Mouse (Mus musculus): ENCODE measurements around the gene Dock10. TPM values are rescaled to one million over a fixed set of nuclear protein-coding genes. Genes with fewer than 3 reads are reported as not detected.

The Dock10 gene
- polyA plus RNA-seq, 1 experiment from 2014 or later = 2.7 TPM

- no peaks in the 10 kb centered on the region for H3K9me3 ChIP-seq (ENCODE audit: control insufficient read depth, low read length)
- ATAC-seq (replicated peaks; ENCODE audit: low FRiP score) = no peak
These were observed 38.9 kb downstream of the Dock10 start for GRCm38 (mm10) chr1:80719436-80719835.

DNA sequence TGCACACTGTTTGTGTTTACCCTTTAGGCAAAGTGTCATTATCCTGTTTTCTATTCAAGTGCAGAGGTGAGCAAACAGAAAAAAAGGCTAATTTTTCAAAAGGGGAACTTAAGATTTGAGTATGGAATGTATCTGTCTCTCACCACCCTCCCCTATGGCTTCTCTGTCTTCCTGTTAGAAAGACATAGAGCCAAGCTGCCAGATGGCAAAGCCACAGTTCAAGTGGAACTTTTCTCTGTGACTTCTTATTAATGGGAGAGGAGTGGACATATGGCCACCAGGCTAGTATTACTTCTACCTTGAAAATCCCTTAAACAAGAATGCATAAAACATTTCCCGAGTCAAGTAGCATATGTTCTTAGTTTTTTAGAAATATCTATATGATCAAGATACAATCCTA, 39.7 kb downstream of the Dock10 start:
- 83% methylated on average over 1 of the region's 1 CpGs for WGBS
- Histone ChIP-seq H3K36me3 (ENCODE audit: control insufficient read depth, insufficient read depth, low read length) (no peaks in the 10 kb centered on the region), H3K27ac (ENCODE audit: low read depth, low read length) (no peak overlapping the region)

More at GRCm38 (mm10) chr1:80719436-80719835, 38.9 kb downstream of the Dock10 start:
- no peak overlapping the region for H3K27ac ChIP-seq (ENCODE audit: low read depth, low read length)
- H3K4me1 ChIP-seq (replicated peaks; ENCODE audit: control insufficient read depth, insufficient read depth, low read length) = no peaks in the 10 kb centered on the region
- H3K4me3 ChIP-seq (ENCODE audit: low read depth, low read length) = no peak overlapping the region
- H3K36me3 ChIP-seq (ENCODE audit: control insufficient read depth, insufficient read depth, low read length) = no peaks in the 10 kb centered on the region
- DNase-seq (ENCODE audit: low spot score) = no peak
- H3K27me3 ChIP-seq (ENCODE audit: control insufficient read depth, insufficient read depth, low read length) = no peaks in the 10 kb centered on the region
- no peak overlapping the region for H3K9ac ChIP-seq (ENCODE audit: low read length)
- WGBS = 91% methylated on average over 6 of the region's 6 CpGs
- no peak overlapping the region for H3K4me2 ChIP-seq (ENCODE audit: low read depth, low read length, severe bottlenecking)

GRCm38 (mm10) chr1:80715917-80716316, 42.4 kb downstream of the Dock10 start:
- H3K27me3 ChIP-seq (ENCODE audit: control insufficient read depth, insufficient read depth, low read length) = no peaks in the 10 kb centered on the region
- DNase-seq (ENCODE audit: low spot score) (no peak), ATAC-seq (replicated peaks; ENCODE audit: low FRiP score) (no peak)
- no peak overlapping the region for H3K4me3 ChIP-seq (ENCODE audit: low read depth, low read length)
- WGBS = 82% methylated on average over 3 of the region's 3 CpGs
- H3K36me3 ChIP-seq (ENCODE audit: control insufficient read depth, insufficient read depth, low read length) = no peaks in the 10 kb centered on the region
- no peak overlapping the region for H3K27ac ChIP-seq (ENCODE audit: low read depth, low read length)
- H3K4me2 ChIP-seq (ENCODE audit: low read depth, low read length, severe bottlenecking) = no peak overlapping the region
- no peaks in the 10 kb centered on the region for H3K9me3 ChIP-seq (ENCODE audit: control insufficient read depth, low read length)
- H3K4me1 ChIP-seq (replicated peaks; ENCODE audit: control insufficient read depth, insufficient read depth, low read length) = no peaks in the 10 kb centered on the region
- H3K9ac ChIP-seq (ENCODE audit: low read length) = no peak overlapping the region

More for the DNA sequence above, 39.7 kb downstream of the Dock10 start:
- no peak overlapping the region for H3K4me2 ChIP-seq (ENCODE audit: low read depth, low read length, severe bottlenecking)
- H3K4me1 ChIP-seq (replicated peaks; ENCODE audit: control insufficient read depth, insufficient read depth, low read length) = no peaks in the 10 kb centered on the region
- H3K9me3 ChIP-seq (ENCODE audit: control insufficient read depth, low read length) = no peaks in the 10 kb centered on the region
- no peak for ATAC-seq (replicated peaks; ENCODE audit: low FRiP score)
- no peak overlapping the region for H3K4me3 ChIP-seq (ENCODE audit: low read depth, low read length)
- H3K9ac ChIP-seq (ENCODE audit: low read length) = no peak overlapping the region
- no peak for DNase-seq (ENCODE audit: low spot score)
- no peaks in the 10 kb centered on the region for H3K27me3 ChIP-seq (ENCODE audit: control insufficient read depth, insufficient read depth, low read length)

GRCm38 (mm10) chr1:80713920-80714319, 44.4 kb downstream of the Dock10 start:
- ATAC-seq (replicated peaks; ENCODE audit: low FRiP score) (no peak), DNase-seq (ENCODE audit: low spot score) (no peak)
- Histone ChIP-seq H3K4me2 (ENCODE audit: low read depth, low read length, severe bottlenecking) (no peak overlapping the region), H3K27ac (ENCODE audit: low read depth, low read length) (no peak overlapping the region), H3K4me3 (ENCODE audit: low read depth, low read length) (no peak overlapping the region), H3K27me3 (ENCODE audit: control insufficient read depth, insufficient read depth, low read length) (no peaks in the 10 kb centered on the region), H3K36me3 (ENCODE audit: control insufficient read depth, insufficient read depth, low read length) (no peaks in the 10 kb centered on the region), H3K9me3 (ENCODE audit: control insufficient read depth, low read length) (no peaks in the 10 kb centered on the region), H3K4me1 (replicated peaks; ENCODE audit: control insufficient read depth, insufficient read depth, low read length) (no peaks in the 10 kb centered on the region), H3K9ac (ENCODE audit: low read length) (no peak overlapping the region)
- 86% methylated on average over 1 of the region's 1 CpGs for WGBS

- ATAC-seq (replicated peaks; ENCODE audit: low FRiP score) (no peak; the same call in 1 of the 2 replicates), DNase-seq (ENCODE audit: low spot score) (no peak)
- H3K4me2 ChIP-seq (ENCODE audit: low read depth, low read length, severe bottlenecking) = no peak overlapping the region
- no peak overlapping the region for H3K27ac ChIP-seq (ENCODE audit: low read depth, low read length)
- H3K4me1 ChIP-seq (replicated peaks; ENCODE audit: control insufficient read depth, insufficient read depth, low read length) = no peaks in the 10 kb centered on the region
- no peaks in the 10 kb centered on the region for H3K36me3 ChIP-seq (ENCODE audit: control insufficient read depth, insufficient read depth, low read length)
- 59% methylated on average over 8 of the region's 8 CpGs for WGBS
- no peaks in the 10 kb centered on the region for H3K9me3 ChIP-seq (ENCODE audit: control insufficient read depth, low read length)
- H3K27me3 ChIP-seq (ENCODE audit: control insufficient read depth, insufficient read depth, low read length) = no peaks in the 10 kb centered on the region
- no peak overlapping the region for H3K9ac ChIP-seq (ENCODE audit: low read length)
- H3K4me3 ChIP-seq (ENCODE audit: low read depth, low read length) = no peak overlapping the region
These were observed 47.6 kb downstream of the Dock10 start for GRCm38 (mm10) chr1:80710607-80711261.

DNA sequence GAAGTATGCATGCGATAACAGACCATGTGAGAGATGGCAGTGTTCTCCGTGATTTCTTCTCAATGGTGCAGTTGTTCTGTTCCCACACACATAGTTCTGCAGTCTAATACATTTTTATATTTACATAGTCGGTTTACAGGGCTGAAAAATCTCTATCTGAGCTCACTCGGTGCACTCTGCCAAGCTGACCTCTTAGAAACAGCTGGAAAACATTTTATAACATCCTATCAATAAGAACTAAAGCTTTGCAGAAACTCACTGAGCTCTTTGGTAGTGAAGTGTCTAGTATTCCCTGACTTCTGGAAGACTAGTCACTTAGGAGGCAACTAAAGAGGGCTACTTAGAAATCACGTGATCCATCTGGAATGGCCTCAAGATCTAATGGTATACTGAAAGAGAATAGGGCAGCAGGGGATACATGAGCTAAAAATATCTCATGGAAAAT, 48.2 kb downstream of the Dock10 start:
- no peak overlapping the region for H3K4me2 ChIP-seq (ENCODE audit: low read depth, low read length, severe bottlenecking)
- H3K4me3 ChIP-seq (ENCODE audit: low read depth, low read length) = no peak overlapping the region
- no peaks in the 10 kb centered on the region for H3K36me3 ChIP-seq (ENCODE audit: control insufficient read depth, insufficient read depth, low read length)
- 75% methylated on average over 5 of the region's 5 CpGs for WGBS
- ATAC-seq (replicated peaks; ENCODE audit: low FRiP score) (no peak), DNase-seq (ENCODE audit: low spot score) (no peak)
- H3K9ac ChIP-seq (ENCODE audit: low read length) = no peak overlapping the region
- no peaks in the 10 kb centered on the region for H3K27me3 ChIP-seq (ENCODE audit: control insufficient read depth, insufficient read depth, low read length)
- H3K27ac ChIP-seq (ENCODE audit: low read depth, low read length) = no peak overlapping the region
- H3K4me1 ChIP-seq (replicated peaks; ENCODE audit: control insufficient read depth, insufficient read depth, low read length) = no peaks in the 10 kb centered on the region
- no peaks in the 10 kb centered on the region for H3K9me3 ChIP-seq (ENCODE audit: control insufficient read depth, low read length)

DNA sequence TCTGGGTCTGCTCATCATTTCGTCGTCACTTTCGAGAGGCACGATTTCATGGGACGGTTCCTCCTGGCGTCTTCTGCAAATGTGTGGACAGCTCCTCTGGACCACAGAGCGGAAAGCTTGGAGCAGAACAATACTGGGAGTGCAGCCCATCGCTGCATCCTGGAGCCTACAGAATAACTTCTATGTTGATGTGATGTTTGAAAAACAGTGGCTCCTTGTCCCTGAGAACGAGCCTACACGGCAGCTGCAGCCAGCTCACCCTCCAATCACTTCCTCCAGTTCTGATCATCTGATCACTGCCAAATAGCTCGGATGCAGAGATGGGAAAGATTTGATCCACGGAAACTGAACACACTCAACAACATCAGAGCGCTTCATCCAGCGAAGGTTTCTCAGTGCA, 49.0 kb downstream of the Dock10 start:
- Histone ChIP-seq H3K36me3 (ENCODE audit: control insufficient read depth, insufficient read depth, low read length) (no peaks in the 10 kb centered on the region), H3K4me3 (ENCODE audit: low read depth, low read length) (no peak overlapping the region), H3K9me3 (ENCODE audit: control insufficient read depth, low read length) (no peaks in the 10 kb centered on the region), H3K9ac (ENCODE audit: low read length) (no peak overlapping the region), H3K27ac (ENCODE audit: low read depth, low read length) (no peak overlapping the region), H3K27me3 (ENCODE audit: control insufficient read depth, insufficient read depth, low read length) (no peaks in the 10 kb centered on the region), H3K4me2 (ENCODE audit: low read depth, low read length, severe bottlenecking) (no peak overlapping the region), H3K4me1 (replicated peaks; ENCODE audit: control insufficient read depth, insufficient read depth, low read length) (no peaks in the 10 kb centered on the region)
- no peak for ATAC-seq (replicated peaks; ENCODE audit: low FRiP score)
- no peak for DNase-seq (ENCODE audit: low spot score)
- WGBS = 84% methylated on average over 14 of the region's 14 CpGs

- no peaks in the 10 kb centered on the region for H3K4me1 ChIP-seq (replicated peaks; ENCODE audit: control insufficient read depth, insufficient read depth, low read length)
- no peak overlapping the region for H3K9ac ChIP-seq (ENCODE audit: low read length)
- WGBS = 96% methylated on average over 1 of the region's 1 CpGs
- no peaks in the 10 kb centered on the region for H3K27me3 ChIP-seq (ENCODE audit: control insufficient read depth, insufficient read depth, low read length)
- H3K4me2 ChIP-seq (ENCODE audit: low read depth, low read length, severe bottlenecking) = no peak overlapping the region
- ATAC-seq (replicated peaks; ENCODE audit: low FRiP score) = no peak
- H3K27ac ChIP-seq (ENCODE audit: low read depth, low read length) = no peak overlapping the region
- H3K4me3 ChIP-seq (ENCODE audit: low read depth, low read length) = no peak overlapping the region
- no peak for DNase-seq (ENCODE audit: low spot score)
- H3K36me3 ChIP-seq (ENCODE audit: control insufficient read depth, insufficient read depth, low read length) = no peaks in the 10 kb centered on the region
- H3K9me3 ChIP-seq (ENCODE audit: control insufficient read depth, low read length) = no peaks in the 10 kb centered on the region
These were observed 55.0 kb downstream of the Dock10 start for GRCm38 (mm10) chr1:80703279-80703678.

GRCm38 (mm10) chr1:80676004-80676673, 82.2 kb downstream of the Dock10 start:
- Histone ChIP-seq H3K4me1 (replicated peaks; ENCODE audit: control insufficient read depth, insufficient read depth, low read length) (0 out of 2 replicates have a peak, but pooled peaks cover 1% of the 10 kb centered on the region), H3K27ac (ENCODE audit: low read depth, low read length) (no peak overlapping the region), H3K4me3 (ENCODE audit: low read depth, low read length) (no peak overlapping the region), H3K4me2 (ENCODE audit: low read depth, low read length, severe bottlenecking) (no peak overlapping the region), H3K9ac (ENCODE audit: low read length) (no peak overlapping the region), H3K36me3 (ENCODE audit: control insufficient read depth, insufficient read depth, low read length) (no peaks in the 10 kb centered on the region), H3K9me3 (ENCODE audit: control insufficient read depth, low read length) (no peaks in the 10 kb centered on the region), H3K27me3 (ENCODE audit: control insufficient read depth, insufficient read depth, low read length) (no peaks in the 10 kb centered on the region)
- no peak for ATAC-seq (replicated peaks; ENCODE audit: low FRiP score)
- no peak for DNase-seq (ENCODE audit: low spot score)
- WGBS = 85% methylated on average over 1 of the region's 1 CpGs

All from forebrain, embryonic 11.5 days (tissue).